Mouse (Mus musculus): ENCODE data around the gene Phykpl. TPM values are rescaled to one million over a fixed set of nuclear protein-coding genes. Genes with fewer than 3 reads are reported as not detected.

The Phykpl gene
- total and polyA plus RNA-seq, 2 experiments from 2014 or later = 5.6 to 8.4 TPM

- Histone ChIP-seq H3K27ac (ENCODE audit: low read depth, low read length) (no peak overlapping the region), H3K4me3 (ENCODE audit: low read depth, low read length) (peak overlapping the region; percentile 64), H3K36me3 (ENCODE audit: insufficient read depth) (peaks cover 5% of the 10 kb centered on the region; the same call in 1 of the 2 replicates), H3K9ac (peak overlapping the region; percentile 73; the same call in 1 of the 2 replicates), H3K27me3 (ENCODE audit: insufficient read depth, low read length) (no peaks in the 10 kb centered on the region), H3K4me2 (ENCODE audit: low read depth) (peak overlapping the region; percentile 86), H3K9me3 (ENCODE audit: low read length) (no peaks in the 10 kb centered on the region), H3K4me1 (ENCODE audit: insufficient read depth) (no peaks in the 10 kb centered on the region)
- 35% methylated on average over 11 of the region's 11 CpGs for whole genome bisulfite sequencing
- no peak for TF ChIP-seq CTCF (IDR thresholded peaks at IDR 0.05; ENCODE audit: low read depth)
- no peak for DNase-seq
- ATAC-seq = 0 out of 2 replicates have a peak, but pooled peaks have one; percentile 2
Measured at GRCm38 (mm10) chr11:51649111-51649888, 64.7 kb downstream of the Phykpl start.

- H3K9ac ChIP-seq = peak overlapping the region; percentile 73
- H3K4me2 ChIP-seq (ENCODE audit: low read depth) = peak overlapping the region; percentile 86
- WGBS = 4% methylated on average over 7 of the region's 7 CpGs
- no peaks in the 10 kb centered on the region for H3K4me1 ChIP-seq (ENCODE audit: insufficient read depth)
- DNase-seq (no peak), ATAC-seq (peak; percentile 19; the same call in 1 of the 2 replicates)
- peak overlapping the region; percentile 64 for H3K4me3 ChIP-seq (ENCODE audit: low read depth, low read length)
- no peaks in the 10 kb centered on the region for H3K36me3 ChIP-seq (ENCODE audit: insufficient read depth)
- no peak overlapping the region for H3K27ac ChIP-seq (ENCODE audit: low read depth, low read length)
- no peaks in the 10 kb centered on the region for H3K9me3 ChIP-seq (ENCODE audit: low read length)
- TF ChIP-seq CTCF (IDR thresholded peaks at IDR 0.05; ENCODE audit: low read depth) = no peak
- no peaks in the 10 kb centered on the region for H3K27me3 ChIP-seq (ENCODE audit: insufficient read depth, low read length)
Measured at GRCm38 (mm10) chr11:51649889-51650199, 65.3 kb downstream of the Phykpl start.

GRCm38 (mm10) chr11:51650261-51650660, 65.7 kb downstream of the Phykpl start:
- no peaks in the 10 kb centered on the region for H3K4me1 ChIP-seq (ENCODE audit: insufficient read depth)
- no peak for TF ChIP-seq CTCF (IDR thresholded peaks at IDR 0.05; ENCODE audit: low read depth)
- no peaks in the 10 kb centered on the region for H3K27me3 ChIP-seq (ENCODE audit: insufficient read depth, low read length)
- no peaks in the 10 kb centered on the region for H3K9me3 ChIP-seq (ENCODE audit: low read length)
- H3K27ac ChIP-seq (ENCODE audit: low read depth, low read length) = 0 out of 2 replicates have a peak overlapping the region, but pooled peaks have one; percentile 29
- peak overlapping the region; percentile 73 for H3K9ac ChIP-seq
- ATAC-seq (peak; percentile 34; the same call in 1 of the 2 replicates), DNase-seq (no peak)
- no peaks in the 10 kb centered on the region for H3K36me3 ChIP-seq (ENCODE audit: insufficient read depth)
- H3K4me3 ChIP-seq (ENCODE audit: low read depth, low read length) = peak overlapping the region; percentile 64
- peak overlapping the region; percentile 86 for H3K4me2 ChIP-seq (ENCODE audit: low read depth)
- 5% methylated on average over 30 of the region's 30 CpGs for WGBS

GRCm38 (mm10) chr11:51650691-51651515, 66.3 kb downstream of the Phykpl start, which contains the start of the genes N4bp3 and D930048N14Rik:
TSS of gene N4bp3 (minus strand) at chr11:51650842.
TSS of gene D930048N14Rik (plus strand) at chr11:51650954.
- H3K27me3 ChIP-seq (ENCODE audit: insufficient read depth, low read length) = no peaks in the 10 kb centered on the region
- no peaks in the 10 kb centered on the region for H3K36me3 ChIP-seq (ENCODE audit: insufficient read depth)
- H3K4me2 ChIP-seq (ENCODE audit: low read depth) = peak within 1 kb of the TSS; percentile 86
- DNase-seq (peak; percentile 56), ATAC-seq (peak; percentile 86)
- no peaks in the 10 kb centered on the region for H3K9me3 ChIP-seq (ENCODE audit: low read length)
- H3K4me3 ChIP-seq (ENCODE audit: low read depth, low read length) = peak within 1 kb of the TSS; percentile 64
- 2% methylated on average over 70 of the region's 70 CpGs for WGBS
- TF ChIP-seq CTCF (IDR thresholded peaks at IDR 0.05; ENCODE audit: low read depth) = no peak; the same call in 1 of the 2 replicates
- H3K4me1 ChIP-seq (ENCODE audit: insufficient read depth) = no peaks in the 10 kb centered on the region
- 0 out of 2 replicates have a peak within 1 kb of the TSS, but pooled peaks have one; percentile 29 for H3K27ac ChIP-seq (ENCODE audit: low read depth, low read length)
- H3K9ac ChIP-seq = peak within 1 kb of the TSS; percentile 73

GRCm38 (mm10) chr11:51652889-51653418, 68.4 kb downstream of the Phykpl start:
- no peak for TF ChIP-seq CTCF (IDR thresholded peaks at IDR 0.05; ENCODE audit: low read depth)
- no peak overlapping the region for H3K9ac ChIP-seq
- no peaks in the 10 kb centered on the region for H3K4me1 ChIP-seq (ENCODE audit: insufficient read depth)
- H3K27ac ChIP-seq (ENCODE audit: low read depth, low read length) = no peak overlapping the region
- H3K9me3 ChIP-seq (ENCODE audit: low read length) = no peaks in the 10 kb centered on the region
- H3K4me2 ChIP-seq (ENCODE audit: low read depth) = no peak overlapping the region
- DNase-seq (no peak), ATAC-seq (no peak)
- H3K27me3 ChIP-seq (ENCODE audit: insufficient read depth, low read length) = no peaks in the 10 kb centered on the region
- 85% methylated on average over 4 of the region's 4 CpGs for WGBS
- no peak overlapping the region for H3K4me3 ChIP-seq (ENCODE audit: low read depth, low read length)
- H3K36me3 ChIP-seq (ENCODE audit: insufficient read depth) = no peaks in the 10 kb centered on the region

GRCm38 (mm10) chr11:51653736-51654135, 69.2 kb downstream of the Phykpl start:
- WGBS = 89% methylated on average over 6 of the region's 6 CpGs
- no peak for ATAC-seq
- H3K9ac ChIP-seq = no peak overlapping the region

More at GRCm38 (mm10) chr11:51653736-51654135, 69.2 kb downstream of the Phykpl start:
- H3K4me2 ChIP-seq (ENCODE audit: low read depth) = no peak overlapping the region
- H3K27ac ChIP-seq (ENCODE audit: low read depth, low read length) = no peak overlapping the region
- H3K4me3 ChIP-seq (ENCODE audit: low read depth, low read length) = no peak overlapping the region
- H3K36me3 ChIP-seq (ENCODE audit: insufficient read depth) = no peaks in the 10 kb centered on the region
- TF ChIP-seq CTCF (IDR thresholded peaks at IDR 0.05; ENCODE audit: low read depth) = no peak
- no peak for DNase-seq
- H3K27me3 ChIP-seq (ENCODE audit: insufficient read depth, low read length) = no peaks in the 10 kb centered on the region
- H3K4me1 ChIP-seq (ENCODE audit: insufficient read depth) = no peaks in the 10 kb centered on the region
- H3K9me3 ChIP-seq (ENCODE audit: low read length) = no peaks in the 10 kb centered on the region

Other genes with a start within 250 kb of the Phykpl start
- gene Hnrnpab, start 22.1 kb downstream of the Phykpl start, total RNA-seq (2014; rRNA removed) = 324 and 364 TPM in 2 replicates
- 350 and 374 TPM in 2 replicates for gene Hnrnpab, start 22.1 kb downstream of the Phykpl start, polyA plus RNA-seq (2015; fragmentation: Nextera tagmentation; extraction: Ambion mirVana)
- 66.5 and 81.2 TPM in 2 replicates for gene Nhp2, start 35.0 kb downstream of the Phykpl start, total RNA-seq (2014; rRNA removed)
- gene Nhp2, start 35.0 kb downstream of the Phykpl start, polyA plus RNA-seq (2015; fragmentation: Nextera tagmentation; extraction: Ambion mirVana) = 118 and 155 TPM in 2 replicates
- gene Rmnd5b, start 51.1 kb downstream of the Phykpl start, total RNA-seq (2014; rRNA removed) = 70.7 and 88.2 TPM in 2 replicates
- 74.4 and 75.9 TPM in 2 replicates for gene Rmnd5b, start 51.1 kb downstream of the Phykpl start, polyA plus RNA-seq (2015; fragmentation: Nextera tagmentation; extraction: Ambion mirVana)
- gene N4bp3, start 66.1 kb downstream of the Phykpl start, total RNA-seq (2014; rRNA removed) = 23.4 and 26.4 TPM in 2 replicates
- gene N4bp3, start 66.1 kb downstream of the Phykpl start, polyA plus RNA-seq (2015; fragmentation: Nextera tagmentation; extraction: Ambion mirVana) = 17.3 and 17.9 TPM in 2 replicates
- gene D930048N14Rik, start 66.2 kb downstream of the Phykpl start, total RNA-seq (2014; rRNA removed) = 0.85 and 1.1 TPM in 2 replicates
- 0.39 and 0.46 TPM in 2 replicates for gene D930048N14Rik, start 66.2 kb downstream of the Phykpl start, polyA plus RNA-seq (2015; fragmentation: Nextera tagmentation; extraction: Ambion mirVana)
- gene 0610009B22Rik, start 104.1 kb downstream of the Phykpl start, total RNA-seq (2014; rRNA removed) = 32.5 and 40.9 TPM in 2 replicates
- 78.7 and 81.4 TPM in 2 replicates for gene 0610009B22Rik, start 104.1 kb downstream of the Phykpl start, polyA plus RNA-seq (2015; fragmentation: Nextera tagmentation; extraction: Ambion mirVana)
- 9.7 and 12.6 TPM in 2 replicates for gene Sec24a, start 178.9 kb downstream of the Phykpl start, total RNA-seq (2014; rRNA removed)
- 5.2 and 9.3 TPM in 2 replicates for gene Sec24a, start 178.9 kb downstream of the Phykpl start, polyA plus RNA-seq (2015; fragmentation: Nextera tagmentation; extraction: Ambion mirVana)
- 114 and 147 TPM in 2 replicates for gene Sar1b, start 178.9 kb downstream of the Phykpl start, total RNA-seq (2014; rRNA removed)
- 221 and 234 TPM in 2 replicates for gene Sar1b, start 178.9 kb downstream of the Phykpl start, polyA plus RNA-seq (2015; fragmentation: Nextera tagmentation; extraction: Ambion mirVana)